Mouse (Mus musculus) lung, adult 2 months (tissue): ENCODE data around the gene Tenm4.

Source experiments
- CTCF ChIP-seq: fragments of 200-500 bp; IDR thresholded peaks from 2 replicates; pipeline ENCODE4 v1.5.1; 2011; ENCODE audit warnings: mild to moderate bottlenecking, low read length, control low read depth; ENCODE audit not compliant: insufficient read depth
- POLR2A ChIP-seq: fragments of 200-500 bp; IDR thresholded peaks from 2 replicates; pipeline ENCODE4 v1.6.1; 2011; ENCODE audit warnings: low read depth, mild to moderate bottlenecking, control low read depth, low read length, borderline replicate concordance; ENCODE audit errors: extremely low read depth

- TF ChIP-seq CTCF: no peak
- no peak for TF ChIP-seq POLR2A
These were observed 594.4 kb downstream of the Tenm4 start for GRCm38 (mm10) chr7:96765321-96765960.
